Mouse (Mus musculus) E14TG2a.4 (cell line): Measurements from ENCODE around the gene Gm6034.

Experiments used
- CTCF ChIP-seq: conservative IDR thresholded peaks from 2 replicates; pipeline ENCODE4 v1.5.1; 2014; ENCODE audit warnings: low read length
- POU5F1 ChIP-seq: IDR thresholded peaks from 2 replicates; pipeline ENCODE4 v1.6.1; 2014; ENCODE audit warnings: low read length, borderline replicate concordance

GRCm38 (mm10) chr17:36028879-36029619 lies 13.7 kb upstream of the Gm6034 start:
- TF ChIP-seq CTCF (no peak), POU5F1 (no peak)
